Mouse (Mus musculus) neutrophil, adult 5-6 weeks (primary cell): ENCODE results near the gene Stat3. TPM values are rescaled to one million over a fixed set of nuclear protein-coding genes. Genes with fewer than 3 reads are reported as not detected.

Experiments
- ATAC-seq: fragments of 151-379, 151-347 bp; 2 replicates; pipeline ENCODE4 v1.8.0; 2017; ENCODE audit warnings: mild to moderate bottlenecking, moderate TSS enrichment; ENCODE audit not compliant: insufficient number of reproducible peaks, poor library complexity, low FRiP score, severe bottlenecking; ENCODE audit errors: extremely low read depth
- total RNA-seq: library from RNA; stranded (forward); fragments of 200-1000 nt; gene quantifications from 2 replicates; pipeline ENCODE4 v1.2.3, GENCODE M21; 2017

The Stat3 gene
- total RNA-seq, 1 experiment from 2014 or later = 383 TPM

GRCm38 (mm10) chr11:100897294-100898231 lies 41.8 kb downstream of the Stat3 start:
- ATAC-seq = no peak

GRCm38 (mm10) chr11:100896078-100896477 lies 43.3 kb downstream of the Stat3 start:
- no peak for ATAC-seq

- no peak for ATAC-seq
Observed at GRCm38 (mm10) chr11:100894146-100894918, 45.0 kb downstream of the Stat3 start.

GRCm38 (mm10) chr11:100893482-100893881 lies 45.9 kb downstream of the Stat3 start:
- ATAC-seq = peak; percentile 89

GRCm38 (mm10) chr11:100892435-100892834 lies 46.9 kb downstream of the Stat3 start:
- no peak for ATAC-seq

- ATAC-seq = no peak
Observed at GRCm38 (mm10) chr11:100891256-100892123, 47.9 kb downstream of the Stat3 start.

GRCm38 (mm10) chr11:100890481-100890880 lies 48.9 kb downstream of the Stat3 start:
- no peak for ATAC-seq

- no peak for ATAC-seq
Observed at GRCm38 (mm10) chr11:100888348-100888820, 51.0 kb downstream of the Stat3 start.

- ATAC-seq = no peak
Observed at GRCm38 (mm10) chr11:100887764-100888163, 51.6 kb downstream of the Stat3 start.

- ATAC-seq = no peak
Observed at GRCm38 (mm10) chr11:100887236-100887635, 52.1 kb downstream of the Stat3 start.

GRCm38 (mm10) chr11:100886188-100886740 lies 53.1 kb downstream of the Stat3 start:
- ATAC-seq = no peak

GRCm38 (mm10) chr11:100885472-100885871 lies 53.9 kb downstream of the Stat3 start:
- ATAC-seq = no peak

GRCm38 (mm10) chr11:100883640-100884039 lies 55.7 kb downstream of the Stat3 start:
- no peak for ATAC-seq

GRCm38 (mm10) chr11:100879321-100880078 lies 59.8 kb downstream of the Stat3 start:
- no peak for ATAC-seq

- no peak for ATAC-seq
Observed at GRCm38 (mm10) chr11:100875761-100876160, 63.6 kb downstream of the Stat3 start.

- ATAC-seq = no peak
Observed at GRCm38 (mm10) chr11:100870968-100871350, 68.4 kb downstream of the Stat3 start.

- no peak for ATAC-seq
Observed at GRCm38 (mm10) chr11:100870256-100870967, 68.9 kb downstream of the Stat3 start.
